Mouse (Mus musculus) thymus, adult 2 months (tissue): ENCODE measurements around the gene Tom1l2.

Experiments used
- CTCF ChIP-seq: fragments of 200-500 bp; IDR thresholded peaks from 2 replicates; pipeline ENCODE4 v1.5.1; 2012; ENCODE audit warnings: mild to moderate bottlenecking, control low read depth, low read length, moderate library complexity, borderline replicate concordance; ENCODE audit not compliant: control insufficient read depth, poor library complexity, insufficient read depth; ENCODE audit errors: extremely low read depth
- POLR2A ChIP-seq: fragments of 200-500 bp; IDR thresholded peaks from 2 replicates; pipeline ENCODE4 v1.6.1; 2012; ENCODE audit warnings: mild to moderate bottlenecking, low read length, control low read depth, moderate library complexity; ENCODE audit not compliant: control insufficient read depth, poor library complexity, insufficient read depth; ENCODE audit errors: extremely low read depth

DNA sequence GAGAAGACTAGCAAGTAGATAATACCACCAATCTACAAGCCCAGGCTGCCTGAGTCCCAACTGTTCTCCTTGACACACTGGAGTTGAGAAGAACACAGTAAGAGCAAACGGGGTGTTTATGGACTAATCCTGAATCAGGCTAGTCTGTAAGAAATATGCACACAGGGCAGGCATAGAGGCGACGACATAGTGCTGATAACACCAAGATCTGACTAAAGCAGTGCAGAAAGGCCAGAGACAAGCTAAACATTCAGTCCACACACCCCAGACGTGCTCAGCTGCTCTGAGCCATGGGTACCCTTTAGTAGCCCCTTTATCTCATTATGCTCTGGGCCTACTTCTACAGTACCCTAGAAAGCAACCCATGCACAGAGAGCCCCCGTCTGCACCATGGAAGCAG lies 73.2 kb downstream of the Tom1l2 start:
- TF ChIP-seq CTCF (no peak), POLR2A (no peak)
